Mouse (Mus musculus) small intestine, adult 2 months (tissue): ENCODE data around the gene Fah. TPM values are rescaled to one million over a fixed set of nuclear protein-coding genes. Genes with fewer than 3 reads are reported as not detected.

Experiments
- H3K27ac ChIP-seq: fragments of 200-500 bp; 2 replicates; pipeline ENCODE4 v1.5.1; 2012; ENCODE audit warnings: low read depth, low read length, control low read depth, inconsistent platforms; ENCODE audit not compliant: insufficient read depth
- H3K27me3 ChIP-seq: fragments of 200-500 bp; 2 replicates; pipeline ENCODE4 v1.6.1; 2012; ENCODE audit warnings: mild to moderate bottlenecking, moderate library complexity, low read length, inconsistent platforms; ENCODE audit not compliant: control insufficient read depth, insufficient read depth
- H3K36me3 ChIP-seq: fragments of 200-500 bp; 2 replicates; pipeline ENCODE4 v1.6.1; 2012; ENCODE audit warnings: mild to moderate bottlenecking, low read length, control low read depth, inconsistent platforms; ENCODE audit not compliant: control insufficient read depth, insufficient read depth
- H3K4me1 ChIP-seq: fragments of 200-500 bp; 2 replicates; pipeline ENCODE4 v1.6.1; 2012; ENCODE audit warnings: low read length, inconsistent platforms, mixed read lengths; ENCODE audit not compliant: control insufficient read depth, insufficient read depth, insufficient read length
- H3K4me3 ChIP-seq: fragments of 200-500 bp; 2 replicates; pipeline ENCODE4 v1.5.1; 2012; ENCODE audit warnings: low read depth, mild to moderate bottlenecking, control low read depth, inconsistent platforms, low read length, moderate library complexity
- CTCF ChIP-seq: fragments of 200-500 bp; IDR thresholded peaks from 2 replicates; pipeline ENCODE4 v1.5.1; 2012; ENCODE audit warnings: low read depth, mild to moderate bottlenecking, control low read depth, inconsistent platforms, low read length, moderate library complexity, mixed read lengths; ENCODE audit not compliant: insufficient replicate concordance, insufficient read length; ENCODE audit errors: extremely low read depth
- POLR2A ChIP-seq: fragments of 200-500 bp; IDR thresholded peaks from 2 replicates; pipeline ENCODE4 v1.6.1; 2012; ENCODE audit warnings: low read depth, mild to moderate bottlenecking, control low read depth, inconsistent platforms, low read length, moderate library complexity
- WGBS: fragments of 180-500 bp; shearing (Covaris S2); methylation state at CpG from one replicate; pipeline ENCODE4 v1.1.7; 2018; 5-methylcytosine and 5-hydroxymethylcytosine counted together
- polyA plus RNA-seq: library from polyadenylated mRNA; depleted of rRNA; stranded (reverse); fragments of >200 nt; gene quantifications from 2 replicates; pipeline ENCODE4 v1.2.3, GENCODE M21; 2012; rRNA removed

Gene Fah
- polyA plus RNA-seq, 1 experiment: 2.4 TPM

GRCm38 (mm10) chr7:84557332-84557731 lies 49.2 kb downstream of the Fah start:
- TF ChIP-seq CTCF (no peak), POLR2A (no peak)
- Histone ChIP-seq H3K4me3 (no peak overlapping the region), H3K4me1 (no peaks in the 10 kb centered on the region), H3K36me3 (no peaks in the 10 kb centered on the region), H3K27ac (no peak overlapping the region), H3K27me3 (no peaks in the 10 kb centered on the region)
- 83% methylated on average over 3 of the region's 3 CpGs for WGBS

GRCm38 (mm10) chr7:84555294-84555693 lies 51.2 kb downstream of the Fah start:
- TF ChIP-seq CTCF (no peak), POLR2A (no peak)
- no peak overlapping the region for H3K4me3 ChIP-seq
- H3K27me3 ChIP-seq: no peaks in the 10 kb centered on the region
- no peak overlapping the region for H3K27ac ChIP-seq
- H3K36me3 ChIP-seq: no peaks in the 10 kb centered on the region
- no peaks in the 10 kb centered on the region for H3K4me1 ChIP-seq
- WGBS: 46% methylated on average over 3 of the region's 3 CpGs

- Histone ChIP-seq H3K4me1 (no peaks in the 10 kb centered on the region), H3K36me3 (no peaks in the 10 kb centered on the region), H3K27me3 (no peaks in the 10 kb centered on the region), H3K4me3 (no peak overlapping the region), H3K27ac (no peak overlapping the region)
- no peak for TF ChIP-seq CTCF
- no peak for TF ChIP-seq POLR2A
- WGBS: 79% methylated on average over 2 of the region's 2 CpGs
Observed at GRCm38 (mm10) chr7:84551472-84551871, 55.0 kb downstream of the Fah start.

- no peak for TF ChIP-seq POLR2A
- TF ChIP-seq CTCF: no peak
- H3K4me1 ChIP-seq: no peaks in the 10 kb centered on the region
- no peaks in the 10 kb centered on the region for H3K27me3 ChIP-seq
- no peak overlapping the region for H3K27ac ChIP-seq
- WGBS: 62% methylated on average over 4 of the region's 4 CpGs
- no peaks in the 10 kb centered on the region for H3K36me3 ChIP-seq
- H3K4me3 ChIP-seq: no peak overlapping the region
Observed at GRCm38 (mm10) chr7:84546667-84547066, 59.9 kb downstream of the Fah start.

GRCm38 (mm10) chr7:84544946-84545345 lies 61.6 kb downstream of the Fah start:
- no peak overlapping the region for H3K27ac ChIP-seq
- H3K27me3 ChIP-seq: no peaks in the 10 kb centered on the region
- no peaks in the 10 kb centered on the region for H3K4me1 ChIP-seq
- TF ChIP-seq POLR2A (no peak), CTCF (no peak)
- WGBS: 75% methylated on average over 4 of the region's 4 CpGs
- no peak overlapping the region for H3K4me3 ChIP-seq
- no peaks in the 10 kb centered on the region for H3K36me3 ChIP-seq

Other genes starting within 250 kb of the Fah start
- gene Arnt2, start 196.5 kb downstream of the Fah start, polyA plus RNA-seq: 0.58 and 3.2 TPM in 2 replicates
- 0.33 and 0.56 TPM in 2 replicates for gene Gm2115, start 77.8 kb downstream of the Fah start, polyA plus RNA-seq
- 40.7 and 73.8 TPM in 2 replicates for gene Zfand6, start 83.2 kb upstream of the Fah start, polyA plus RNA-seq
- gene Olfr291, start 246.8 kb upstream of the Fah start, polyA plus RNA-seq: not detected in 2 replicates